Mouse (Mus musculus): ENCODE data around the gene Zfp426.

Gene Zfp426

GRCm38 (mm10) chr9:20459377-20460317, 32.9 kb downstream of the Zfp426 start, which contains the start of gene Zfp26:
Zfp26 (minus strand) TSS chr9:20460162.
- peak; percentile 56 for DNase-seq (ENCODE audit: low read depth, low spot score)

GRCm38 (mm10) chr9:20453647-20454046, 38.9 kb downstream of the Zfp426 start:
- DNase-seq (ENCODE audit: low read depth, low spot score), result no peak

GRCm38 (mm10) chr9:20451493-20451892, 41.1 kb downstream of the Zfp426 start:
- no peak for DNase-seq (ENCODE audit: low read depth, low spot score)

GRCm38 (mm10) chr9:20443183-20443783, 49.3 kb downstream of the Zfp426 start:
- DNase-seq (ENCODE audit: low read depth, low spot score), result no peak

GRCm38 (mm10) chr9:20430004-20430403, 62.5 kb downstream of the Zfp426 start:
- DNase-seq (ENCODE audit: low read depth, low spot score), result no peak
